Mouse (Mus musculus) fat pad, adult 2 months (tissue): ENCODE measurements at regions not wholly inside any gene's neighbourhood (a gene's known extent, or its start where the extent isn't known, plus 50 kb on each side); places are given as distances from the start of the nearest gene placed in this dataset.
"Not testable (repeated sequence)": the region's sequence is repeated elsewhere in the genome, so short reads cannot be mapped to it uniquely, and the experiment has no call there.

Experiments
- DNase-seq: peaks from one replicate; pipeline ENCODE4 v3.0.0-alpha.2; 2011; ENCODE audit warnings: low read depth, low spot score; ENCODE audit errors: extremely low read depth

DNA sequence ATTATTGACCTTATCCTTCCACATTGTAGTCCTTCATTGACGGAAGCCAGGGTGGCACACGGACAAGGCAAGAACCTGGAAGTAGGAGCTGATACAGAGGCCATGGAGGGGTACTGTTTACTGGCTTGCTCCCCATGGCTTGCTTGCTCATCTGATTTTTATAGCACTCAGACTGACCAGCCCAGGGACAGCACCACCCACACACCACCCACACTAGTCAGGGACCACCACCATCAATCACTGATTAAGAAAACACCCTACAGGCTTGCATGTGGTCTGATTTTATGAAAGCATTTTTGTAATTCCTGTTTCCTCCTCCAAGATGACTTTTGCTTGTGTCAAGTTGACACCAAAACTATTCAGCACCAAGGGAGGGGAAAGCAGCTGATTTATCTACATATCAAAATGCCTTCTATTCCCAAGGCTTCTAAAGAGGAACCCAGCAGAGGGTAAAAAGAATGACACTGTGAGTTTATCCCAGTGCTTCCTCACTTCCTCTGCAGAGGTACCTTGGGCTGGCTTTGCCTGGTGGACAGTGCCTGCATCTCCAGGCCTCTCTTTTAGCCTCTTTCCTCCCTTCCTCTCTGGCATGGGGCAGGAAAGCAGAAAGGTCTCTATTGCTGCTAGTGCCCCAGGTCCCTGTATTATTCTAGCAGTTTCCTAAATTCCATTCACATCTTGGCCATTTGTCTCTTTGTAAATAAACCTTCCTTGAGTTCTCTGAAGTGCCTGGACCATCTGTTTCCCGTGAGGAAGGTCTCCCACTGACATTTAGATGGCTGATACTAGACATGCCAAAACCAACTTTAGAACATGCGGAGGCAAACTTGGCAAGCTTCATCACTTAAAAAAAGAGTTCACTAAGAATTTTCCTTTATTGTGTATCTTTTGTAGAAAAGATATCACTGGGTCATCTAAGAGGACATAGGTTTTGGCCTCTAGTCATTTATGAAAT is 507.6 kb downstream of the Gja1 start:
- DNase-seq, result no peak

DNA sequence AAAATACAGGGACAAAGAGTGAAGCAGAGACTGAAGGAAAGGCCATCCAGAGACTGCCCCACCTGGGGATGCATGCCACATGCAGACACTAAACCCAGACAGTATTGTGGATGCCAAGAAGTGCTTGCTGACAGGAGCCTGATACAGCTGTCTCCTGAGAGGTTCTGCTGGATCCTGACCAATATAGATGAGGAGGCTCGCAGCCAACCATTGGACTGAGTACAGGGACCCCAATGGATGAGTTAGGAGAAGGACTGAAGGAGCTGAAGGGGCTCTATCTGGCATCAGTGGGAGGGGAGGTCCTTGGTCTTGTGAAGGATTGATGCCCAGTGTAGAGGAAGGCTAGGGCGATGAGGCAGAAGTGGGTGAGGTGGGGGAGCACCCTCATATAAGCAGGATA is 514.4 kb downstream of the Gja1 start:
- not testable (repeated sequence) for DNase-seq

DNA sequence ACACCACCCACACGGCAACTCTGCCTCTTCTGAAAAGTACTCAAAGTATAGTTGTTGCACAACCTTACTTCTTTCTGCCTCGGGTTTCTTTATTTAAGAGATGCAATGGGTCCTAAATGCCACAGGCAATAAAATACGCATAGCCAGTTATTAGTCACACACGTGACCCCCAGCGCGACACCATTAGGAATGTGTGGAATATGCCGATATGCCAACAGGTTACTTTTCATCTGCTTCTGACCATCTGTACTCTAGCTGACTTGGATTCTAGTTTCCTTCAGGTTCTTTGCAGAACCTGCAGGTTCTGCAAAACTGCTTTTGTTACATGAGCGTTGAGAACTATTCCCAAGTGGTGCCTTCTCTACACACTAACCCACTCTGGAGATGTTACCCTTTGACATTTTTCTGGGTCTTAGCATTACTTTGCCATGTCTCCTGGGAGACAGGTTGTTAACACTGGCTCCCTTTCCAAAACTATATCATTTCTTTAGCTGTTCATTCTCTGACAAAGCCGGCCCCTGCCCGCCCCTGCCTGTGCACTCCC is 515.6 kb downstream of the Gja1 start:
- DNase-seq, result no peak

DNA sequence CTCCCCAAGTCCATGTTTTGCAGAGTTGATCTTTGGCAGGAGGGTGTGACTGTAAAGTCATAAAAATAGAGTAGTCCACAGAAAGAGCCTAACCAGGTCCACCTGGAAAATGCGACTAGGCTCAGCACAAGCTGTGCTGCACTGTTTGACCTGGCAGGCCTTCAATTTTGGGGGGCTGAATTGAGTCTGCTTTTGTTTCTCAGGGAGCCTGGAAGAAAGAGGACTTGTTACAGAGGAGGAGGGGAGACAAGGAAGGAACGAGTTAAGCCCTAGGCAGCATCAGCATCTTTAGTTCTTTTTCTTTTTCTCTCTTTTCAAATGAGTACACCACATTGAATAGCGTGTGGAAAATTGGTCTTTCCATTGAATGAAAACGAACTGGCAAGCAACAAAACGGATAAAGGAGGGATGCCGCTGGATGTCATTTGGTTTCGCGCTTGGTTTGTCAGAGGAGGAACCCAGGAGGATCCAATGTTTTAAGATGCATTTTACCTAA is 516.1 kb downstream of the Gja1 start:
- DNase-seq, result no peak

DNA sequence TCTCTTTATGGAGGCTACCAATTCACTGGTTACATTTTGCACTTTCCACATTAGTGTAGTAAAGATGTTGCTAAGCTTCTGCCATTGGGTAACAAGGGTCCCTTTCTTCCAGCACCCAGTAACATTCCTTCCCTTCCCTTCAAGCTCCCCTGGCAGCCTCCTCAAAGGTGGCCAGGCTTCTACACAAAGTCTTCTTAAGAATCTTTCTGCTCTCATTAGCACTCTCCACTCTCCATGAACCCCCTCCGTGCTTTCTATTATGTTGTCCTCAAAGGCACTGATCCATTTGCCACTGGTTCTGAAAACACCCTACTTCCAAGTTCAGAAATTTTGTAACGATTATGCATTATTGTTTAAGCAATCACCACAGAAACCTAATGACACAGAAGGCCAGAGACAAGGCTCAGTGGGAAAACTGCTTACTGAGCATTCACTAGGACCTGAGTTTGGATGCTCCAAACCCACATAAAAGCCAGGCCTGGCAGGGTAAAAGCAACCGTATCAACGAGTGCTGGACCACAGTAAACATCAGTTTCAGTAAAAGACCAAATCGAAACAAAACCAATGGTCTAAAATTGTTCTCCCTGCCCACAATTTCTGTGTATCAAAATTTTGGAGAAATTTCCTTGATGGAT is 522.6 kb downstream of the Gja1 start:
- no peak for DNase-seq

DNA sequence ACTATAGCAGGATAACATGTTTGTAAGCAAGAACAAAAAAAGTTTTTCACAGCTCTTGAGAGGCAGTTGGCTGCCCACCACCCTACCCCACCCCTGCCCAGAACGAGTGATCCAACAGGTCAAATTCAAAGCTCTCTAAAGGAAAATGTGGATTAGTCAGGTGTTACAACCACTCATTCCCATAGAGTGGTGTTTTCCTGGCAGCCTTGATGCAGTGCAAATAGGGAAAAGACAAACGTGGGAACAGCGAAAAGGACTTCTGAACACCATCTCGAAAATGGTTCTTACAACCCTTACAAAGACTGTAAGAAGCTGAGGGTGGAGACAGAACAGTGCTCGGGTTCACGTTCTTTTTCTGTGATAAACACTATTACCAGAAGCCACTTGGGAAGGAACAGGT is 523.8 kb downstream of the Gja1 start:
- no peak for DNase-seq

DNA sequence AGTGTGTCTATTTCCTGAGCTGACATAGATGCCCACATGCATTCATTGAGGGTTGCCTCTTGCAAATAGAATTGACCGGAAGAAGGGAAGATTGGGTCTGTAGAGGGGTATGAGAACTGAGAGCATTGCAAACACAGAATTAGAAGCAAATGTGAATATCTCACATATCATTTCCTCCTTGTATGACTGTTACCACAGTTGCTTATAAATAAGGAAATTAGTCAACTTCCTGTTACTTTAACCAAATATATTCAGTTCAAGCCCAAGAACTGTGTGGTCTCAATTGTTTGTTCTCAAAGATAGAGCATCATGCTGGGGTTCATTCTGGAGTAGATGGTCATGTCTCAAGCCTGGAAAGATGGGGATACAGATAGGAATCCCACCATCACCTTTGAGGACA is 535.6 kb downstream of the Gja1 start:
- DNase-seq, result no peak

DNA sequence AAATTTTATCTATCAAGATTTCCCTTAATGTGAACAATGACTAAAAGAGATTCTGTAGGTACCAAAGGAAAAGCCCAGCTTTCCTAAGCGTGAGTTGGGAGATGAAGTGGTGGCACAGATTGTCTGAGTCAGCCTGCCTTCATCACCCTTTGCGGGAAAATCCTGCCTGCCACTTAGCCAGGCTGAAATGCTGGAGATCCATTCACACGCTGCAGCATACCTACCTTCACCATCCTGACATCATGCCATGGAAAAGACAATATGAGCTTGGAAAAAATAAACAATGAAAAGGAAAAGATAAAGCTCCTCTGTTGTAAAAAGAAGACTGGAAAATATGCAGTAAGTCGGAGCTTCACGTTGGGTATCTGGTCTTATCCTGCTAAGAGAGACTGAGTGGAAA is 537.0 kb downstream of the Gja1 start:
- no peak for DNase-seq

DNA sequence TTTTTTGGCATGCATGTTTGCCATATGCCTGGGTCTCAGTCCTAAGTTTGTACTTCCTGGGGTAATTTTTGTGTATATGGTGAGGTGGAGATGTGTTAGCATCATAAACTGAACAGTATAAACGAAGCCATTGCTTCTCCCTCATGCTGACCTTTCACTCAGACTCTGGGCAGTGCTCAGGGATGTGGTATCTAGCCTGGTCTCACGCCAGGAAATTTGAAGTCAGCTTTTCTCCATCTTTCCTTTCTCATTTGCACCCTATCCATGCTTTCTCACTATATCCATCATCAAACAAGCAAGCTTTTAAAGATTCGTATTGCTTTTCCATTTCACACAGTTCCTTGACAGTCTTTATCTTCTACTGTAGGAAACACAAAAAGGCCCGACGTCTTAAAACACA is 541.3 kb downstream of the Gja1 start:
- DNase-seq, result no peak

DNA sequence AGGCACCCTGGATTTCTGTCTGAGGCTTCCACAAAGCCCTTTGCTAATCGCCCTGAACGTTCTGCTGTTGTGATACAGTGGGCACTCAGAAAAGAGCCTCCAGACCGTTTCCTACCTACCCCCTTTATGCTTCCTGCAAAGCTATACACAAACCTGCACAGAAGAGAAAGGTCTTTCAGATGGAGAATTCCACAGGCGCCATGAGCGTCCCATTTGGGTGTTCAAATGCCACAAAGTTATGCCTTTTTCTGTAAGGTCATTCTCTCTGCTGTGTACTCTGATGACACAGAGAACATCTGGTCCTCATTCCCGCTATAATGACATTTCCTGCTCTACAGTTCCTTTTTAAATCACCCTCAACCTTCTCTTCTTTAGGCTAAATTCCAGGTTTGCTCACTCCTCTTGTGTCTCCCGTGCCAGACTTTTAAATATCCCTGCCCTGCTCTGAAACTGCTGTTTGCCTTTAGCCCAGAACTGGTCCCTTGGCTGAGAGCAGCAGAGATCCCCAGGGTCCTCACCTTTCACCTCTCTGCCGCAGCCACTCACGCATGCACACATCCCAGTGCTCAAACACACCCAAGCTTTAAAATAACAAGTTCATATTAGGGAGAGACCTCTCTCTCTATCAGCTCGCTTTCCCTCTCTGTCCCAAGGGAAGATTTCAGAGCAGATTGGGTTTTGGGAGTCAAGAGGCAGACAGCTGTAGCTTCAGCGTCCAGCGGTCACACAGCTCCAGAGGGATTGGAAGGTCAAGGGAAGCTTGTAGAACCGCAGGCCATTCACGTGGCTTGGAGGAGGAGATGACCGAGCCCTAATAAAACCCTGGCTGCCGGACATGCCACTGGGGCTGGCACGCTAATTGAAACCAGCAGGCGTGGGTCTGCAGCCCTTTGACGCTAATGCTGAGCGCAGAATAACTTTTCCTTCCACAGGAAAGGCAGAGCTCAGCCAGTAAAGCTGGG is 543.9 kb downstream of the Gja1 start:
- DNase-seq, result no peak

DNA sequence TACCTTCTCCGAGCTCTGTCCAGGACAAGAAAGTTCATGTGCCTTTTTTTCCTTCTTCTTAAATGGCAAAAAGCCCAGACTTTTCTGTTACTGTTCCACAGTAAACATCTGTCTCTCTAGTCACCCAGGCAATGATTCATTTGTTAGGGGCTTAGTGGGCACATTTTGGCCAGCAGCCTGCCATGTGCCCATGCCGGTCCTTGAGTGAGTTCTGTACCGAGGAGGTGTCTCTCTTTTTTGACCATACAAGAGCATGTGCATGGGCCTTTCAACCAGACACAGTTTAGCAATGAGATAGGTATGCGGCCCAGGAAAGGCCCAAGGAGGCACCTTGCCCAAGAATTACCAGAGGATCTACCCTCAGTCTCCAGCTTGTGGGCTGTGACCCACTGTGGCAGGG is 551.0 kb upstream of the Hsf2 start:
- DNase-seq, result no peak

DNA sequence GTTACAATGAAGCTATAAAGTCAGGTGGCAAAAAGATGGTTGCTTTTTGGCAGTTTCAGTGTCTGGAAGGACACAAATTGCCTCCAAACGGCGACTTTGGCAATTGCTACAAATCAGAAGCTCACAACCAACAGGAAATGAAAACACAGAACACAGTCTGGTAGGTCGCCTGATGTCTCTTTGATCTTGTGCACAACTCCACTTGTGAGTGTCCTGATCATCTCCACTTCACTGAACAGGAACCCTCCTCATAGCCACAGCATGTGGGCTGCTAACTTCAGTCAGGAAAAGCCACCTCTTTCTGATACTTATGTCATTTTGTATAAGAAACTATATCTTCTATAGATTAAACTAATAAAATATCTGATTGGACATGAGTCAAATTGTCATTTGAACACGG is 544.2 kb upstream of the Hsf2 start:
- no peak for DNase-seq

DNA sequence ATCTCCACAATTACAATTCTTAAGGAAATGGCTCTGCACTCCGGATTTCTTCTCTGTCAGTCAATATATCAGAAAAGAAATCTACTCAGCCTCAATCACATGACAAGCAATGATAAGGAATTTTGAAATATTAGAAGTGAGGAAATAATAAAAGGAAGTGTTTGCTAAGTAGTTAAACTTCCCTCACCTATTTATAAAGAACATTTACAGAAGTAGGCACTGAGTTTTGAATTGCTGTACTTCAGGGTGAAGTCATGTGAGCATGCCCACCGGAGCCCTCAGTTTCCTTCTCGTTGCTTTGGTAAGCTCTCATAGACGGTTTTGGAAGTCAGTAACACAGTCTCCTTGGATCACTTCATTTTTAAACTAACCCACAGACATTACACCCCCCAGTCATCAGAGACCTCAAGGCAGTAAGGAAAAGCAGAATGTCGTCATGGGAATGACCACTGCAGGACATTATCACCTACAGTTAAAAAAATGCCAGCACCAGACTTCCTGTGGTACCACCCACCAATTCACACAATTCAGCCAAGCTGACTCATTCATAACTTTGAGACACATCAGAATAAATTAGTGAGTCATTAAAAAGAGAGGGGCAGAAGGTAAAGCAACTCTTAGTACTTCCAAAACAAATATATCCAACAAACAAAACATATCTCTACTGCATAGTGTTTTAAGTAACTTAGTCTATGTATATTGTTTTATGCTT is 541.6 kb upstream of the Hsf2 start:
- DNase-seq, result no peak

DNA sequence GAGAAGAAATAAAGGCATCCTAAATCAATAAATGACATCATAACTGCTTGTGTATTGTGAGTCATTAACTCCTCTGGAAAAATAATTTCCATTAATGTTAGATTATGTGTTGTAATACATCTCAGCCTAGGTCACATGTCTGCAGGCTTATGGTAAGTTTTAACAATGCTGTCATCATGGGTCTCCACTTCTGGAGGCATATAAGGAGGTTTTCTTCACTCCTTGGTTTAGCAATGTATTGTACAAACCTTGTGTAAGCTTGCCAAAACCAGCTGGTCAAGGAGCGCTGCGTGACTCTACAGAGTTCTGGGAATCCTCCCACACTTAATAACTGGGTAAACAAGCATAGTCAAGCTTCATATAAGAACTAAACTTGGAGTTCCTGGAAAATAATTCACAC is 529.5 kb upstream of the Hsf2 start:
- peak; percentile 82 for DNase-seq

DNA sequence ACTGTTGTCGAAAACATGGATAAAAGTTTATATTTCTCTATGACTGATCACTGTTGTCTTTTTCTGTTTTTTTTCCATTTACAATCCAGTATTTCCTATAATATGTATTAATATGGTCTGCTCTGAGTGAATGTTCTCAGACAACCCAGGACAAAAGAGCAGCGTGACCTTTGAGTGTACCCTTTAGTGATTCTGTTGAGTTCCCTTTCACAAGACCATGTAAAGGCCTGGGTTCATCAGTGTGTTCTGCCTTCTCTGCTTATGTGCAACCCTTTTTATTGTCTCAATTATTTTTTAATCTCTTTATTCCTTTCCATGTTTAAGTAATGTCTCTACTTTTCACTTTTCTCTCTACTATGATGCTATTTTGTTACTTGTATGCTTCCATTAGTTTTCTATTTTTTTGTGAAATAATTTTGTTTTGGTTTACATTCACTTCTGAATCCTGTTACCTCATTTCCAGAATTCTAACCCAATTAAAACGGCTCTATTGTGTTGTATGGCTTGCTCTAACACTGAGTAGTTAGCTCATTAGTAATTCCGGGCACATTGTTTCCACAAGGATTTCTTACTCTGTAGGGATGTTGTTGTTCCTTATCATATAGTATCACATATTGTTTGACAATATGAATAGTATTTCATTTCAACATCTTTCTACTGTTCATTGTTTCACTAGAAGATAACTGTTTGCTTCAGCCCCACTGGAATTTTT is 523.9 kb upstream of the Hsf2 start:
- no peak for DNase-seq

DNA sequence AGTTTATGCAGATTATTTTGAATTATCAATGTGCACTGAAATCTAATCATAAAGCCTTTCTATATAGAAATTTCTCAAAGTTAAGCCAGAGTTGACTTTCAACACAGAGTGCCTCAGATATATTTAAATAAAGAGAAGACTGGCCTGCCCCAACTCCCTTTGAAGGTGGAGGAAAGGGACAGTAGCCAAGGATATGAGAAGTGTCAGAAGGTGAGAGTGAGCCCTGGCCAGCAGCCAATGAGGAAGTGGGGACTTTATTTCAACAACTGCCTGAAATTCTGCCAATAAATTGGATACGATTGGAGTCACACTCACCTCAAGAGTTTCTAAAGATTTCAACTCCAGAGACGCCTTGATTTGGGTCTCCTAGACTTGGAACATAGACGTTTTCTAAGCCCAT is 523.0 kb upstream of the Hsf2 start:
- no peak for DNase-seq

DNA sequence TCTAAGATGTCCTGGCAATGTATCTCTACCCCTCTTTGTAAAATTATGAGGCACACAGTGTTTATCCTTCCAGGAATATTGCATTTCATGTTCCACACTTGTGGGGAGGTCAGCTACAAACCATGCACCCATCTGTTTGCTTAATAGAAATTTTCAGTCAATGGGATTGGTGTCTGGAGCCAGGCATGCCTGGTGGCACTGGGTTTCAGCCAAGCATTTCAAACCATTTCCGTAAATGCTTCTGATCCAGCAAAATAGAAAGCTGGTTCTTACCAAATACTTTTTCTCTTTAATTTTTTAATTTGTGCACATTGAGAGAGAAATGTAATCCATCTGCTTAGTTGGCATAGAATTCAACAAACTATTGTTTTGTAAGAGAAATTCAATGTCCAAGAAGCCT is 517.3 kb upstream of the Hsf2 start:
- no peak for DNase-seq

DNA sequence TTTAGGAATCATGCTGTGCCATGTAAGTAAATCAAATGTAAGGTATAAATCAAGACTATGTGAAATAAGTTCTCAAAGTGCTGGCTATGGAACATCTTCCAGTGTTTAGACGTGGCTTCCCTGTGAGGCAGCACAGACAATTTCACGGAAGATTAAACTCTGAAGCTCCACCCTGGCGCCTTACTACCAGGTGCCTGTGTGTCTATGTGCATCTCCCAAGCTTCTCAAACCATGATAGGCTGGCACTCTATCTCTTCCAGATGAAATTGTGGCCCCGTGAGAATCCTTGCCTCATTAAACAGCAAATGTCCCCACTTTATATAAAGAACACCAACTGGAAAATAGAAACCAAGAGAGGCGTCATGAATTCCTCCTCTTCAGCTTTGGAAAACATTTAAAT is 511.4 kb upstream of the Hsf2 start:
- no peak for DNase-seq

DNA sequence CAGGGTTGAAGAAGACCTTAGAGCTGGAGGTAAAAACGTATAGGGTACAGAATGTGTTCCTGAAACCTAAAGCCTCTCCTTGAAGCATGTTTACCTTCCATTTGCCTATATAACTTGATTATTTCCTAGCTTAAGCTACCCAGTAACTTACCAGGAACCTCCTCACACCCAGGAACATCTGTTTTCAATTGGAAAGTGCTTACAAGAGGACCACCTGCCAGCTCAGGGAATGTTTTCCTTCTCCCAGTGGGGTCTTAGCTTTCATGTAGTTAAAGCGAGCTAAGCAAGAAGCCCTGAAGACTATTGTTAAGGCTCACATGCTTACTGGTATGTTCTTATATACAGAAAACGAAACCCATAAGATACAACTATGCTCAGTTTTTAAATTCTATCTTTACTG is 506.6 kb upstream of the Hsf2 start:
- no peak for DNase-seq

DNA sequence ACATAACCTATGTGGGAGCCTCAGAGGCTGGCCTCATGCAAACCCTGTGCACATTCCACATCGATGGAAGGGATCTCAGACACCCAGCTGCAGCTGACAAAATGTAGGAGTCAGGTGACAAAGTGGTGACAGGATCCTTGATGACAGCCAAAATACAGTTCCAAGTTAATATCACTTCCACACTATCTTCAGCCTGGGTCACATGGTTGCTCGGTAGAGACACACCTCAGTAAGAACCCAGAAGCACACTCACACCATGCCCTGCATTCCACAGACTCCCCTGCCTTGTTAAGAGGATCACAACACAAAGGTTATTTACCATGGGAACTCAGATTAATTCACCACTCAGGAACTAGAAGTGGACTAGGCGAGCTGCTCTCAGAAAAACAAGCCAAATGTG is 505.4 kb upstream of the Hsf2 start:
- no peak for DNase-seq
